Mouse (Mus musculus): ENCODE measurements around the gene Luc7l3. TPM values are rescaled to one million over a fixed set of nuclear protein-coding genes. Genes with fewer than 3 reads are reported as not detected.

The Luc7l3 gene
- polyA plus RNA-seq, 1 experiment = 6.1 TPM

- WGBS = 26% methylated on average over 1 of the region's 1 CpGs
These were observed 6.5 kb downstream of the Luc7l3 start for GRCm38 (mm10) chr11:94315308-94315707.

GRCm38 (mm10) chr11:94314098-94314652, 7.6 kb downstream of the Luc7l3 start:
- WGBS = 42% methylated on average over 2 of the region's 2 CpGs
- no peak for DNase-seq (ENCODE audit: low read depth, low spot score)

More at GRCm38 (mm10) chr11:94315308-94315707, 6.5 kb downstream of the Luc7l3 start:
- DNase-seq (ENCODE audit: low read depth, low spot score) = no peak

GRCm38 (mm10) chr11:94312733-94313132, 9.1 kb downstream of the Luc7l3 start:
- WGBS = 81% methylated on average over 1 of the region's 1 CpGs
- DNase-seq (ENCODE audit: low read depth, low spot score) = no peak

- DNase-seq (ENCODE audit: low read depth, low spot score) = no peak
- WGBS = 80% methylated on average over 9 of the region's 9 CpGs
These were observed 26.6 kb downstream of the Luc7l3 start for GRCm38 (mm10) chr11:94294996-94295845.

- WGBS = 90% methylated on average over 10 of the region's 10 CpGs
These were observed 31.6 kb downstream of the Luc7l3 start for GRCm38 (mm10) chr11:94290062-94290740.

GRCm38 (mm10) chr11:94287105-94287504, 34.7 kb downstream of the Luc7l3 start:
- DNase-seq (ENCODE audit: low read depth, low spot score) = no peak
- WGBS = 87% methylated on average over 5 of the region's 5 CpGs

More at GRCm38 (mm10) chr11:94290062-94290740, 31.6 kb downstream of the Luc7l3 start:
- DNase-seq (ENCODE audit: low read depth, low spot score) = no peak

GRCm38 (mm10) chr11:94285886-94286574, 35.8 kb downstream of the Luc7l3 start:
- WGBS = 94% methylated on average over 11 of the region's 11 CpGs
- DNase-seq (ENCODE audit: low read depth, low spot score) = no peak

- WGBS = 69% methylated on average over 6 of the region's 6 CpGs
- no peak for DNase-seq (ENCODE audit: low read depth, low spot score)
These were observed 38.2 kb downstream of the Luc7l3 start for GRCm38 (mm10) chr11:94283536-94284099.

- 33% methylated on average over 5 of the region's 5 CpGs for WGBS
These were observed 39.5 kb downstream of the Luc7l3 start for GRCm38 (mm10) chr11:94282291-94282690.

GRCm38 (mm10) chr11:94281199-94282181, 40.3 kb downstream of the Luc7l3 start, which contains the start of gene Gm21885:
Gm21885 (plus strand) TSS chr11:94281873.
- DNase-seq (ENCODE audit: low read depth, low spot score) = peak; percentile 51
- 27% methylated on average over 11 of the region's 11 CpGs for WGBS

More at GRCm38 (mm10) chr11:94282291-94282690, 39.5 kb downstream of the Luc7l3 start:
- no peak for DNase-seq (ENCODE audit: low read depth, low spot score)

GRCm38 (mm10) chr11:94276869-94277337, 44.9 kb downstream of the Luc7l3 start:
- peak; percentile 92 for DNase-seq (ENCODE audit: low read depth, low spot score)
- WGBS = 8% methylated on average over 20 of the region's 20 CpGs

- WGBS = 75% methylated on average over 2 of the region's 2 CpGs
- no peak for DNase-seq (ENCODE audit: low read depth, low spot score)
These were observed 46.1 kb downstream of the Luc7l3 start for GRCm38 (mm10) chr11:94275686-94276085.

- DNase-seq (ENCODE audit: low read depth, low spot score) = no peak
- WGBS = 65% methylated on average over 7 of the region's 7 CpGs
These were observed 46.6 kb downstream of the Luc7l3 start for GRCm38 (mm10) chr11:94275226-94275625.

GRCm38 (mm10) chr11:94274206-94274867, 47.5 kb downstream of the Luc7l3 start:
- 89% methylated on average over 10 of the region's 10 CpGs for WGBS
- DNase-seq (ENCODE audit: low read depth, low spot score) = no peak

GRCm38 (mm10) chr11:94272960-94273927, 48.5 kb downstream of the Luc7l3 start:
- 85% methylated on average over 21 of the region's 21 CpGs for WGBS
- DNase-seq (ENCODE audit: low read depth, low spot score) = no peak

- 90% methylated on average over 2 of the region's 2 CpGs for WGBS
- DNase-seq (ENCODE audit: low read depth, low spot score) = no peak
These were observed 50.8 kb downstream of the Luc7l3 start for GRCm38 (mm10) chr11:94271015-94271414.

All from large intestine, adult 2 months (tissue).